Mouse (Mus musculus) embryo, embryonic 11.5 days (tissue): ENCODE results near the gene Doc2b.
"Not testable (repeated sequence)": the region's sequence is repeated elsewhere in the genome, so short reads cannot be mapped to it uniquely, and the experiment has no call there.

Experiments used
- DNase-seq: peaks from one replicate; pipeline ENCODE4 v3.0.0-alpha.2; 2012; ENCODE audit warnings: low read depth, low spot score

Gene Doc2b

GRCm38 (mm10) chr11:75736978-75737377 is 58.9 kb downstream of the Doc2b start:
- no peak for DNase-seq

- no peak for DNase-seq
Measured at GRCm38 (mm10) chr11:75735462-75736252, 60.2 kb downstream of the Doc2b start.

GRCm38 (mm10) chr11:75733227-75733940 is 62.5 kb downstream of the Doc2b start:
- no peak for DNase-seq

- peak; percentile 91 for DNase-seq
Measured at GRCm38 (mm10) chr11:75732434-75733226, 63.2 kb downstream of the Doc2b start, which contains the start of gene Ywhae. Gene Ywhae (plus strand): TSS chr11:75732869.

- not testable (repeated sequence) for DNase-seq
Measured at GRCm38 (mm10) chr11:75727659-75728058, 68.2 kb downstream of the Doc2b start.

- DNase-seq = no peak
Measured at GRCm38 (mm10) chr11:75727168-75727567, 68.7 kb downstream of the Doc2b start.

- DNase-seq = no peak
Measured at GRCm38 (mm10) chr11:75722339-75722738, 73.5 kb downstream of the Doc2b start.
